Mouse (Mus musculus) liver, postnatal 0 days (tissue): ENCODE results near the gene 2410004P03Rik. TPM values are rescaled to one million over a fixed set of nuclear protein-coding genes. Genes with fewer than 3 reads are reported as not detected.

Experiments used
- ATAC-seq: fragments of 200-750 bp; cut with Nextera tagmentation; 2 replicates; pipeline ENCODE4 v1.8.0; 2017; ENCODE audit warnings: mild to moderate bottlenecking, moderate library complexity
- DNase-seq: peaks from one replicate; pipeline ENCODE4 v3.0.0-alpha.2; 2016
- H3K27ac ChIP-seq: fragments of 300-500 bp; sonication (generic); 2 replicates; pipeline ENCODE4 v1.5.1; 2014; ENCODE audit warnings: antibody characterized with exemption, moderate library complexity, mild to moderate bottlenecking, low read depth
- H3K27me3 ChIP-seq: fragments of 300-500 bp; sonication (generic); 2 replicates; pipeline ENCODE4 v1.6.1; 2014; ENCODE audit warnings: low read length, control low read depth, mixed read lengths; ENCODE audit not compliant: insufficient read depth
- H3K36me3 ChIP-seq: fragments of 300-500 bp; sonication (generic); replicated peaks from 2 replicates; pipeline ENCODE4 v1.6.1; 2014; ENCODE audit warnings: mild to moderate bottlenecking, control low read depth, low read length, moderate library complexity, mixed read lengths; ENCODE audit not compliant: insufficient read depth
- H3K4me1 ChIP-seq: fragments of 300-500 bp; sonication (generic); 2 replicates; pipeline ENCODE4 v1.6.1; 2014; ENCODE audit warnings: antibody characterized with exemption, mild to moderate bottlenecking, control low read depth; ENCODE audit not compliant: insufficient read depth
- H3K4me2 ChIP-seq: fragments of 300-500 bp; sonication (generic); 2 replicates; pipeline ENCODE4 v1.6.1; 2014; ENCODE audit warnings: low read depth, mild to moderate bottlenecking, low read length, moderate library complexity, mixed read lengths
- H3K4me3 ChIP-seq: fragments of 300-500 bp; sonication (generic); 2 replicates; pipeline ENCODE4 v1.5.1; 2014; ENCODE audit warnings: low read depth, low read length
- H3K9ac ChIP-seq: fragments of 300-500 bp; sonication (generic); replicated peaks from 2 replicates; pipeline ENCODE4 v1.6.1; 2014; ENCODE audit warnings: mild to moderate bottlenecking, moderate library complexity
- H3K9me3 ChIP-seq: fragments of 300-500 bp; sonication (generic); 2 replicates; pipeline ENCODE4 v1.6.1; 2016; ENCODE audit warnings: mild to moderate bottlenecking, control low read depth, low read length, mixed read lengths
- CTCF ChIP-seq: sonication (generic); IDR thresholded peaks from 2 replicates; pipeline ENCODE4 v1.5.1; 2016; ENCODE audit warnings: antibody characterized with exemption, low read depth
- EP300 ChIP-seq: IDR thresholded peaks from 2 replicates; pipeline ENCODE4 v1.6.1; 2016; ENCODE audit warnings: antibody characterized with exemption, low read depth, mild to moderate bottlenecking
- WGBS: fragments of 180-500 bp; shearing (Covaris S2); extraction: QIAGEN DNeasy Blood & Tissue Kit; methylation state at CpG from one replicate; pipeline ENCODE4 v1.1.7; 2014; ENCODE audit not compliant: insufficient replicate concordance; 5-methylcytosine and 5-hydroxymethylcytosine counted together
- polyA plus RNA-seq: library from polyadenylated mRNA; unstranded; fragments of >200 nt; fragmentation: Nextera tagmentation; extraction: Ambion mirVana; gene quantifications from 2 replicates; pipeline ENCODE4 v1.2.1, GENCODE M21; 2015

Gene 2410004P03Rik
- polyA plus RNA-seq, 1 experiment from 2014 or later: 0.06 TPM

DNA sequence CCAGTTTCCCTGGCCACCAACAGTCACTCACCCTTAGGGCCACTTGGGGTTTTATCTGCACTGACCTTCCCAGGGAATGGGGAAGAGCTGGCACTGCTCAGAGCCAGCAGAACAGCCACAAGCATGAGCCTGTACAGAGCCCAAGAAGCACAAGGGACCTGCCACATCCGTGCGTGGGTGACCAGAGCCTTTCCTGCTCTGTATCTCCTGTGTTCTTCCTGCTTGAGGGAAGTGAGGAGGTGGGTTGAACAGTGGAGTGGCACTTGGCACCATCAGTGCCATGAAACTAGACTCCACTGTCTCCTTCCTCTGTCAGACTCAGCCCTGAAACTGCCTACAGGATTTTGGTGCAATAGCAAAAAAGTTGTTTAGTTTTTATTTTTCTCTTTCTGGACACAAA, 41.1 kb upstream of the 2410004P03Rik start:
- H3K9ac ChIP-seq: no peak overlapping the region
- no peaks in the 10 kb centered on the region for H3K27me3 ChIP-seq
- no peaks in the 10 kb centered on the region for H3K9me3 ChIP-seq
- no peak overlapping the region for H3K4me3 ChIP-seq
- H3K36me3 ChIP-seq: no peaks in the 10 kb centered on the region
- ATAC-seq: no peak
- 54% methylated on average over 2 of the region's 2 CpGs for WGBS
- no peak for TF ChIP-seq CTCF
- TF ChIP-seq EP300: no peak
- no peak overlapping the region for H3K4me2 ChIP-seq
- no peaks in the 10 kb centered on the region for H3K4me1 ChIP-seq
- DNase-seq: no peak
- H3K27ac ChIP-seq: no peak overlapping the region

DNA sequence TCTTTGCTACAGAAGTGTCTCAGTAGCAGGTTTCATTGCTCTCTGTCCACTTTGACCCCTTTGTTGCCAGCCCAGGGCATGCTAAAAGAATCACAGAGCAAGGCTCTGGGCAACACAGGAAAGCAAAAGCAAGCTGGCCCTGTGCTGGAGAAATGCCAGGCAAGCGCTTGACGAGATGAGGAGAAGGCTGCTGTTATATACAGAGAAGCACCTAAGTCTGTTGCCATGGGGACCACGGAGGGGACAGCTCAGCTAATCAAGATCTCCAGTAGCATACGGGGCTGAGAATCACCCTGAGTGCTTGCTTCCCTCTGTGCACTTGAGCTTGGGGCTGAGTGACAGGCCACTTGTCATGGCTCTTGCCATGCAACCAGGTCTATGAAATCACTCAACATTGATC, 39.5 kb upstream of the 2410004P03Rik start:
- 39% methylated on average over 4 of the region's 4 CpGs for WGBS
- Histone ChIP-seq H3K4me2 (no peak overlapping the region), H3K9me3 (no peaks in the 10 kb centered on the region), H3K4me1 (no peaks in the 10 kb centered on the region), H3K36me3 (no peaks in the 10 kb centered on the region), H3K9ac (no peak overlapping the region), H3K27ac (no peak overlapping the region), H3K4me3 (no peak overlapping the region), H3K27me3 (no peaks in the 10 kb centered on the region)
- ATAC-seq (no peak), DNase-seq (no peak)
- TF ChIP-seq CTCF (no peak), EP300 (no peak)

DNA sequence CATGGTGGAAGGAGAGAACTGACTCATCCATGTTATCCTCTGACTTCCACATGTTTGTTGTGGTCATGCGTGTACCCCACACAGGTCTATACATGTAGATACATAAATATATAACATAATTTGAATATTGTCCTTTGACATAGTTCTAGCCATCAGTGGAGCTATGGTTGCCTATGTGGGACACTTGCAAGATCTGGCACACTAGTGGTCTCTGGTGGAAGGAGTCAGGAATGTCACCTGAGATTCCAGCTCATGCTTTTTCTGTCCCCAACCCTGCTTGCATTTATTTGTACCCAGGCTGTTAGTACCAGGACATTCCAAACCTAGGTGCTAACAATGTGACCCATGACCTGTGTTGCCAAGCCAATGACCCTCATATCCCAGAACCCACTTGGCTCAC, 38.3 kb upstream of the 2410004P03Rik start:
- Histone ChIP-seq H3K27ac (no peak overlapping the region), H3K4me3 (no peak overlapping the region), H3K36me3 (no peaks in the 10 kb centered on the region), H3K9ac (no peak overlapping the region), H3K9me3 (no peaks in the 10 kb centered on the region), H3K27me3 (no peaks in the 10 kb centered on the region), H3K4me2 (no peak overlapping the region), H3K4me1 (no peaks in the 10 kb centered on the region)
- no peak for ATAC-seq
- TF ChIP-seq EP300 (no peak), CTCF (no peak)
- DNase-seq: no peak
- WGBS: 71% methylated on average over 1 of the region's 1 CpGs

DNA sequence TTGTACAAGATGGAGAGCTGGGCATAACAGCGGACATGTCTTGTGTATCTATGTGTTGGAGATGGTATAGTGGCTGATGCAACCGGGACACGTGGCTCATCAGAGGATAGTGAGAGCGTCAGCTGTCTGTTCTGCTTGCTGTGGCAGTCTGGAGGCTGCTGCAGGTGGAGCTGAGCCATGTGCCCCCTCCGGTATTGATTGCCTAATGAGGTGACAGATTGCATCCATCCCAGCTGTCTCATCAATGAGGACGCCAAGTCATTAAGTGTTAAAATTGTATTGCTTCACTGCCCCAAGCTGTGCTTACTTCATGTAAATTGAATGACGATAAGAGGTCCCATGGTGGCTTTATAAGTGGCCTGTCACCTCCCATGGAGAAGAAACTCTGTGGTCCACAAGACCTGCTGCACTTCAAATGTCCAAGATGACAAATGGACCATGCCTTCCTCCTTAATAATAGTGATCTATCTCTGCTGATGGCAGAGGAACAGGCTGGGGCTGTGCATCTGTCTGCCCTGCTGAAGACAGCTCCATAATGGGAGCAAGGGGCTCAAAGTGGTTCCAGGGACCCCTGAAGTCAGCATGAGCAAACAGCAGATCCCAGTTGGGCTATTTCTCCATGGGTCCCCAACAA, 37.6 kb upstream of the 2410004P03Rik start:
- H3K36me3 ChIP-seq: no peaks in the 10 kb centered on the region
- no peak for TF ChIP-seq CTCF
- no peak for TF ChIP-seq EP300
- H3K4me2 ChIP-seq: no peak overlapping the region
- no peak overlapping the region for H3K9ac ChIP-seq
- no peak for DNase-seq
- no peak overlapping the region for H3K27ac ChIP-seq
- no peaks in the 10 kb centered on the region for H3K9me3 ChIP-seq
- WGBS: 78% methylated on average over 7 of the region's 7 CpGs
- H3K4me1 ChIP-seq: no peaks in the 10 kb centered on the region
- no peaks in the 10 kb centered on the region for H3K27me3 ChIP-seq
- no peak overlapping the region for H3K4me3 ChIP-seq
- ATAC-seq: no peak

DNA sequence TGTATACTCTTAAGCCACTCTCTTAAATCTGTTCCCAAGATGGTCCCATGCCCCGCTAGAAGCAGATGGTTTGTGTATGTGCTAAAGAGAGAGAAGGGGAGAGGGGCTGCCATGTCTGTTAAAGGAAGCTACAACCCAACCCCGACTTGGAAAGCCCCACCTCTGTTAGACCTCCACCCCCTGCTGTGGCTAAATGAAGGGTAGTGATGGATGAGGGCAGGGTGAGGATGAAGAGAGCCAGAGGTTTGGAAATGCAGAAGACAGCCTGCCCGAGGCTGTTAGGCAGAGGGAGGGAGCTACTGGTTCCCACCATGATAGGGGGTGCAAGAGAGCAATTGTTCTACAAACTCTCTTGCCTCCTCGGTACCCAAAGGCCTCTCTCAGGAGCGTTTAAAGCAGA, 31.8 kb upstream of the 2410004P03Rik start:
- no peak for TF ChIP-seq CTCF
- TF ChIP-seq EP300: no peak
- no peak for DNase-seq

DNA sequence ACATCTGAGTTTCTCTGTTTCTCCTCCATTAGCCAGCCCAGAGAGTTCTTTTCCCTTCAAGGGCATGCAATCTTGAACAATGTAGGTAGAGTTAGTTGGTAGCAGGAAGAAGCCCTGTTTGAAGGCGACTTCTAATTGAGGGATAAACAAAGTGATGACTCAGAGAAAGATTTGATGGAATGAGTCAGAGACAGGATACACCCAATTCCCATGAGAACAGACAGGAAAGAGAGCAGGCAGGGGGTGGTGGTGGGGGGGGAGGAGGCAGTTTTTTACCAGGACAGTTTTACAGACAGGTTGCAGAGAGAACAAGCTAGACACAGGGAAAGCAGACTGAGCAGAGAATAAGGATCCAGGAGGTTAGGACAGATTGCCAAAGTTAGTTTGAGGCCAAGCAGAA, 29.0 kb upstream of the 2410004P03Rik start:
- Histone ChIP-seq H3K27me3 (no peaks in the 10 kb centered on the region), H3K4me2 (no peak overlapping the region), H3K4me3 (no peak overlapping the region), H3K4me1 (no peaks in the 10 kb centered on the region), H3K27ac (no peak overlapping the region), H3K9ac (no peak overlapping the region), H3K36me3 (no peaks in the 10 kb centered on the region), H3K9me3 (no peaks in the 10 kb centered on the region)
- TF ChIP-seq CTCF: no peak
- TF ChIP-seq EP300: no peak
- no peak for ATAC-seq
- DNase-seq: no peak
- WGBS: 24% methylated on average over 1 of the region's 1 CpGs

More for the DNA sequence above, 31.8 kb upstream of the 2410004P03Rik start:
- H3K4me1 ChIP-seq: no peaks in the 10 kb centered on the region
- no peak overlapping the region for H3K4me2 ChIP-seq
- H3K36me3 ChIP-seq: no peaks in the 10 kb centered on the region
- no peak for ATAC-seq
- no peak overlapping the region for H3K27ac ChIP-seq
- H3K27me3 ChIP-seq: no peaks in the 10 kb centered on the region
- H3K9ac ChIP-seq: no peak overlapping the region
- no peak overlapping the region for H3K4me3 ChIP-seq
- H3K9me3 ChIP-seq: no peaks in the 10 kb centered on the region
- WGBS: 51% methylated on average over 5 of the region's 5 CpGs

DNA sequence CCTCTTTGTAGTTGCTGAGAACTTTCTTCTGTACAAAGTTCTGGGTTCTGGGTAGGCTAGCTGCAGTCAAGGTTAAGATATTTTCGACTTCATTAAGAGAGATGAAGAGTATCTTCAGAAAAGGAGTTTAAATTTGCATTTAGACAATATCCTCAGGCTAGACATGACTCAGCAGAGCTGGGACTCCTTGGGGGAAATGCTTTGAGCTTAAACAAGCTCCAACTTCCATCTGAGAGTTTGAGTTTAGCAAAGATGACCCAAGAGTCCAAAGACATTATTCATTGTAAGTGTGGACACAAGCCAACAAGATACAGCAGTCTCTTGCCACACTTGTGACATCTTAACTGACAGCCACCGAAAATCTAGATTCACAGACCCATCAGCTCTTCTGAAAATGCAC, 27.9 kb upstream of the 2410004P03Rik start:
- ATAC-seq (no peak), DNase-seq (no peak)
- no peaks in the 10 kb centered on the region for H3K4me1 ChIP-seq
- 36% methylated on average over 2 of the region's 2 CpGs for WGBS
- H3K36me3 ChIP-seq: no peaks in the 10 kb centered on the region
- H3K27ac ChIP-seq: no peak overlapping the region
- H3K27me3 ChIP-seq: no peaks in the 10 kb centered on the region
- no peak overlapping the region for H3K4me3 ChIP-seq
- H3K4me2 ChIP-seq: no peak overlapping the region
- no peak for TF ChIP-seq CTCF
- TF ChIP-seq EP300: no peak
- H3K9me3 ChIP-seq: no peaks in the 10 kb centered on the region
- H3K9ac ChIP-seq: no peak overlapping the region
